Mouse (Mus musculus) embryo, embryonic 10 days (tissue): ENCODE measurements at regions not wholly inside any gene's neighbourhood (a gene's known extent, or its start where the extent isn't known, plus 50 kb on each side); places are given as distances from the start of the nearest gene placed in this dataset.

Source experiments
- DNase-seq: peaks from one replicate; pipeline ENCODE4 v3.0.0-alpha.2; 2015; ENCODE audit warnings: low spot score

- no peak for DNase-seq
Measured at GRCm38 (mm10) chr4:106229526-106229925, 86.5 kb upstream of the Usp24 start.

GRCm38 (mm10) chr4:106232499-106232970 lies 83.5 kb upstream of the Usp24 start:
- peak; percentile 23 for DNase-seq

- no peak for DNase-seq
Measured at GRCm38 (mm10) chr4:106244384-106244819, 71.6 kb upstream of the Usp24 start.

GRCm38 (mm10) chr4:106244826-106245510 lies 71.0 kb upstream of the Usp24 start:
- no peak for DNase-seq

GRCm38 (mm10) chr4:106246695-106247094 lies 69.3 kb upstream of the Usp24 start:
- no peak for DNase-seq

GRCm38 (mm10) chr4:106247398-106247797 lies 68.6 kb upstream of the Usp24 start:
- no peak for DNase-seq

- no peak for DNase-seq
Measured at GRCm38 (mm10) chr4:106248272-106248671, 67.7 kb upstream of the Usp24 start.

- DNase-seq, result no peak
Measured at GRCm38 (mm10) chr4:106249028-106249782, 66.8 kb upstream of the Usp24 start.

- DNase-seq, result no peak
Measured at GRCm38 (mm10) chr4:106250048-106250447, 66.0 kb upstream of the Usp24 start.

GRCm38 (mm10) chr4:106251430-106251829 lies 64.6 kb upstream of the Usp24 start:
- DNase-seq, result no peak

- no peak for DNase-seq
Measured at GRCm38 (mm10) chr4:106252946-106253345, 63.1 kb upstream of the Usp24 start.

- no peak for DNase-seq
Measured at GRCm38 (mm10) chr4:106254761-106255475, 61.1 kb upstream of the Usp24 start.

- no peak for DNase-seq
Measured at GRCm38 (mm10) chr4:106255959-106256609, 59.9 kb upstream of the Usp24 start.

GRCm38 (mm10) chr4:106261404-106261803 lies 54.6 kb upstream of the Usp24 start:
- no peak for DNase-seq

- DNase-seq, result no peak
Measured at GRCm38 (mm10) chr4:106261901-106262560, 54.0 kb upstream of the Usp24 start.

- no peak for DNase-seq
Measured at GRCm38 (mm10) chr4:106262751-106263725, 53.0 kb upstream of the Usp24 start.
